Mouse (Mus musculus): ENCODE data around the gene Kctd13. TPM values are rescaled to one million over a fixed set of nuclear protein-coding genes. Genes with fewer than 3 reads are reported as not detected.
A peak's percentile ranks its signal among the peaks of the same experiment; 100 is the strongest.

The Kctd13 gene
- polyA plus RNA-seq, 1 experiment, result 18.8 TPM

DNA sequence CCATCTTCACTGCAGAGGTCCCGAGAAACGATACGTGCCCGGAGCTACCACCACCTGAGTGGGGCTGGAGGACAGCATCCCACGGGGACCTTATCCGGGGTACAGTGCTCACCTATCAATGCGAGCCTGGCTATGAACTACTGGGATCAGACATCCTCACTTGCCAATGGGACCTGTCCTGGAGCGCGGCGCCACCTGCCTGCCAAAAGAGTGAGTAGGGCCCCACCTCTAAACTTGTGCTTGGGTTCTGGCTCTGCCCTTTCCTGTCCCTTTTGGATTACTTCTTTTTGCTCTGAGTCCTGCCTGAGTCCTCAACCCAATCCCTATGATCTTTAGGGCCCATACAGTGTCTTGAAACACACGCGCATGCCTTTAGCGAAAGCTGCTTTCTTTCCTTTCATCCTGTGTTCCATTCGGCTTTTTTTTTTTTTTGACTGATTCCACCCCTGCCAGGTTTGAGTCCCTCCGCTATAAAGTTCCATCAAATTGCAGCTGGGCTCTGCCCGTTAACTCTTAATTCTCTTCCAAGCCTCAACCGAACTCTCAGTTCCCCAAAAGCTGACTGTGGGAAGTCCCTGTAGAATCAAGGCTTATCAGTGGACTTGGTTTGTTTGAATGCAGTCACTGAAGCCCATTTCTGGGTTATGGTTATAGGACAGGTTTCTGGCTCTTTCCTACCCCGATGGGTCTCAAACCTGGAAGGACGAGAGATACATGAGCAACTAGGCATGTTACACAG lies 35.0 kb downstream of the Kctd13 start:
- no peaks in the 10 kb centered on the region for H3K36me3 ChIP-seq (ENCODE audit: control insufficient read depth, insufficient read depth, low read length)
- no peak overlapping the region for H3K27ac ChIP-seq (ENCODE audit: insufficient read depth, low read depth, low read length)
- H3K27me3 ChIP-seq (ENCODE audit: control insufficient read depth, insufficient read depth, low read length), result no peaks in the 10 kb centered on the region
- TF ChIP-seq CTCF (IDR thresholded peaks at IDR 0.05; ENCODE audit: extremely low read depth, insufficient read length, insufficient replicate concordance, low read depth, low read length), result peak; percentile 64; the same call in 1 of the 2 replicates
- TF ChIP-seq POLR2A (IDR thresholded peaks at IDR 0.05; ENCODE audit: low read depth, low read length), result no peak
- no peak overlapping the region for H3K4me3 ChIP-seq (ENCODE audit: low read depth, low read length)
- H3K4me1 ChIP-seq (ENCODE audit: control insufficient read depth, insufficient read depth, insufficient read length, low read length), result no peaks in the 10 kb centered on the region; the same call in 1 of the 2 replicates
- WGBS, result 38% methylated on average over 19 of the region's 19 CpGs

DNA sequence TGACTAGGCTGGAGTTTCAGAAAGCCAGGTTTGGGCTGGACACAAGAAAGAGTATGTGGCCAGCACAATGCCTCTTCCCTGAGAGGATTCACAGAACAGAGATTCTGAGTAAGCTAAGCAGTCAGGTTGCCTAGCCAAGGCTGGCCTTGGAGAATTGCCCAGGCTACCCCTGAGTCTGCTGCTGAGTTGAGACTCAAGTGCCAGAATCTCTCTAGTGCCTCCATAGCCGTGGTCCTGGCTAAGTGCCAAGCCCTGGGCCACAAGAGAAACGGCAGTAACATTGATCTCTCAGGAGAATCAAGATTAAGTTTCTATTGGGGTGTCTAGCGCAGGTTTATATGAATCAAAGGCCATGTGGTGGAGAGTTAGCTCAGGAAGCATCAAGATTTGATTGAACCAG lies 36.9 kb downstream of the Kctd13 start:
- H3K36me3 ChIP-seq (ENCODE audit: control insufficient read depth, insufficient read depth, low read length), result no peaks in the 10 kb centered on the region
- no peaks in the 10 kb centered on the region for H3K4me1 ChIP-seq (ENCODE audit: control insufficient read depth, insufficient read depth, insufficient read length, low read length)
- H3K27me3 ChIP-seq (ENCODE audit: control insufficient read depth, insufficient read depth, low read length), result no peaks in the 10 kb centered on the region
- TF ChIP-seq POLR2A (IDR thresholded peaks at IDR 0.05; ENCODE audit: low read depth, low read length) (no peak), CTCF (IDR thresholded peaks at IDR 0.05; ENCODE audit: extremely low read depth, insufficient read length, insufficient replicate concordance, low read depth, low read length) (no peak)
- no peak overlapping the region for H3K27ac ChIP-seq (ENCODE audit: insufficient read depth, low read depth, low read length)
- H3K4me3 ChIP-seq (ENCODE audit: low read depth, low read length), result no peak overlapping the region
- WGBS, result 18% methylated on average over 3 of the region's 3 CpGs

DNA sequence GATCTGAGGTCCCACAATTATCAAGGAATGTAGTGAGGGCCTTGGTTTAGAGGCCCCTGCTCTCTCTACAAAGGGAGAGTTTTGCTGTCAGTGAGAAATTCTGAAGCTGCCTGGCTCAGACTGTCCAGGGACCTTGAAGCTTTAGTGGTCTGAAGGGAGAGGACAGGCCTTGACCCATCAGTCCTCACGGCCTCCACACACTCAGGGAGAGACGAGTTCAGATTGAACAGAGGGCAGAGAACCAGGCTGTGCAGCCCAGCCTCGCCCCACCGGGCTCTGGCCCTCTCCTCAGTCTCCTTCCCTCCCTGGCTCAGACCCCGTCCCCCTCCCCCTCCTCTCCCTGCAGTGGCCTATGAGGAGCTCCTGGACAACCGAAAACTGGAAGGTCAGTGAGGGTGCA lies 38.7 kb downstream of the Kctd13 start:
- Histone ChIP-seq H3K36me3 (ENCODE audit: control insufficient read depth, insufficient read depth, low read length) (no peaks in the 10 kb centered on the region), H3K4me1 (ENCODE audit: control insufficient read depth, insufficient read depth, insufficient read length, low read length) (no peaks in the 10 kb centered on the region), H3K27me3 (ENCODE audit: control insufficient read depth, insufficient read depth, low read length) (no peaks in the 10 kb centered on the region), H3K27ac (ENCODE audit: insufficient read depth, low read depth, low read length) (no peak overlapping the region), H3K4me3 (ENCODE audit: low read depth, low read length) (no peak overlapping the region)
- WGBS, result 83% methylated on average over 6 of the region's 6 CpGs
- TF ChIP-seq POLR2A (IDR thresholded peaks at IDR 0.05; ENCODE audit: low read depth, low read length) (no peak), CTCF (IDR thresholded peaks at IDR 0.05; ENCODE audit: extremely low read depth, insufficient read length, insufficient replicate concordance, low read depth, low read length) (no peak)

DNA sequence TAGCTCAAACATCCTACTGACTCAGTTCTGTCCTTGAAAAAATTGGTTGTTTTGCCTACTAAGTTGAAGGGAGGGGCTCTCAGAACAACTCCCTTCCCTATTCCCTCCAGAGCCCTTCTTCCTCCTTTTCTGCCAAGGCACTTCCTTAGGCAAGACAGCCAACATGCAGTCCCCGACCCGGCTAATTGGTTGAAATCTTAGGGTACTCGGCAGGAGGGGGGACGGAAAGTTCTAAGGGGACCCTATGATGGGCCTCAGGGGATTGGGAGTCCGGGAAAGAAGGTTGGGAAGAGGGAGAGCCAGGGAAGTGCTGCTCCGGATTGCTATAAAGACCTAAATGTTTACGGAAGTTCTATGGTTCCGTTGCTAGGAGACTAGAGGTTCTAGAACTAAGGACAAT lies 46.8 kb downstream of the Kctd13 start:
- no peak for TF ChIP-seq CTCF (IDR thresholded peaks at IDR 0.05; ENCODE audit: extremely low read depth, insufficient read length, insufficient replicate concordance, low read depth, low read length)
- TF ChIP-seq POLR2A (IDR thresholded peaks at IDR 0.05; ENCODE audit: low read depth, low read length), result no peak
- 5% methylated on average over 8 of the region's 8 CpGs for WGBS
- Histone ChIP-seq H3K4me3 (ENCODE audit: low read depth, low read length) (peak overlapping the region; percentile 90), H3K27me3 (ENCODE audit: control insufficient read depth, insufficient read depth, low read length) (no peaks in the 10 kb centered on the region), H3K4me1 (ENCODE audit: control insufficient read depth, insufficient read depth, insufficient read length, low read length) (peaks cover 16% of the 10 kb centered on the region), H3K36me3 (ENCODE audit: control insufficient read depth, insufficient read depth, low read length) (peaks cover 26% of the 10 kb centered on the region), H3K27ac (ENCODE audit: insufficient read depth, low read depth, low read length) (peak overlapping the region; percentile 48; the same call in 1 of the 2 replicates)

DNA sequence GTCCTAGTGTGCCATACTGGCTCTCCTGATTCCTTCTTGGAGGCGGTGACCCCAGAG lies 47.0 kb downstream of the Kctd13 start, which contains the start of gene Cdipt:
Gene Cdipt (plus strand): TSS at position 22 of the 57 bp plus-strand sequence.
- no peaks in the 10 kb centered on the region for H3K27me3 ChIP-seq (ENCODE audit: control insufficient read depth, insufficient read depth, low read length)
- peaks cover 16% of the 10 kb centered on the region for H3K4me1 ChIP-seq (ENCODE audit: control insufficient read depth, insufficient read depth, insufficient read length, low read length)
- peak within 1 kb of the TSS; percentile 99 for H3K27ac ChIP-seq (ENCODE audit: insufficient read depth, low read depth, low read length)
- H3K4me3 ChIP-seq (ENCODE audit: low read depth, low read length), result peak within 1 kb of the TSS; percentile 90
- TF ChIP-seq CTCF (IDR thresholded peaks at IDR 0.05; ENCODE audit: extremely low read depth, insufficient read length, insufficient replicate concordance, low read depth, low read length), result no peak
- no peak for TF ChIP-seq POLR2A (IDR thresholded peaks at IDR 0.05; ENCODE audit: low read depth, low read length)
- 0% methylated on average over 1 of the region's 1 CpGs for WGBS
- H3K36me3 ChIP-seq (ENCODE audit: control insufficient read depth, insufficient read depth, low read length), result peaks cover 26% of the 10 kb centered on the region

DNA sequence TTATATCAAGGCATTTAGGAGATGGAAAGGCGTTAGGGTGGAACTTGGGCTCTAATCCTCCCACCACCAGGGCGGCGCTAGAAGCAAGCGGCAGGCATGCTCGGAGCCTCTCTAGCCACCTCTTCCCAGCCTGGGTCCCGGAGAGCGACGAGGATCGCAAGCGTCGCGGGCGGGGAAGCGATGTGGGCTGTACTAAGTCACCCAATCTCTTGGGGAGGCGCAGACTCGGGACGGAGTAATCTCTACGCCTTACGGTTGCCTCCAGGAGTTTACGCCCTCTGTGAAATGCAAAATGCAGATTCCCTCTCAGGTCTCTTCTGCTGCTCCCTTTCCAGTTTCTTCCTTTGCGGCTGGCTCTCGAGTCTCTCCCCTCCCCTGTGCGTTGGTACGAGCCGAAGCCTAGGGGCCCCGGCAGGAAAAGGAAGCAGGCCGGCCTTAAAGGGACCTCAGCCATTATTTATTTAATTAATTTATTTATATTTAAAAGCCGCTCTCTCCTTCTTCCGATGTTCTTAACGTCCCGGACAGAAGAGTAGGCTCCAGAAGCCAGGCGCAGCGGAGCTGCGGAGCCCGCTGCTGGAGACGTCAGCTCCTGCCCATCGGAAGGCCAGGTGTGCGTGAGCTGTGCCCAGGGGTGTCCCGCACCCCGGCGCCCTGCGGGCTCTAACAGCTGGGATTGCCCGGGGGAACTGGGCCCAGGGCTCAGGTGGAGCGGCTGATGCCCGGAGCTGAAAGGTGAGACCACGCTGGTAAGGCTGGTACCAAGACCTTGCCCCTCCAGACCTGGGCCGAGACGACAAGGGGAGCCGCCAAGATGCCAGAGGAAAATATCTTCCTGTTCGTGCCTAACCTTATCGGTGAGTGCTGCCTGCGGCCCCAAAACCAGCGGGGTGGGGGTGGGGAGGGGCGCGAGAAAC lies 47.5 kb downstream of the Kctd13 start, which contains the start of gene Cdiptos:
Gene Cdiptos (minus strand): TSS at position 149 of the 917 bp plus-strand sequence.
- TF ChIP-seq POLR2A (IDR thresholded peaks at IDR 0.05; ENCODE audit: low read depth, low read length), result peak; percentile 25; the same call in 1 of the 2 replicates
- peak; percentile 90 for TF ChIP-seq CTCF (IDR thresholded peaks at IDR 0.05; ENCODE audit: extremely low read depth, insufficient read length, insufficient replicate concordance, low read depth, low read length)
- WGBS, result under 1% methylated on average over 55 of the region's 55 CpGs
- H3K4me1 ChIP-seq (ENCODE audit: control insufficient read depth, insufficient read depth, insufficient read length, low read length), result peaks cover 18% of the 10 kb centered on the region
- H3K27me3 ChIP-seq (ENCODE audit: control insufficient read depth, insufficient read depth, low read length), result no peaks in the 10 kb centered on the region
- H3K27ac ChIP-seq (ENCODE audit: insufficient read depth, low read depth, low read length), result peak within 1 kb of the TSS; percentile 99
- peak within 1 kb of the TSS; percentile 90 for H3K4me3 ChIP-seq (ENCODE audit: low read depth, low read length)
- peaks cover 29% of the 10 kb centered on the region for H3K36me3 ChIP-seq (ENCODE audit: control insufficient read depth, insufficient read depth, low read length)

DNA sequence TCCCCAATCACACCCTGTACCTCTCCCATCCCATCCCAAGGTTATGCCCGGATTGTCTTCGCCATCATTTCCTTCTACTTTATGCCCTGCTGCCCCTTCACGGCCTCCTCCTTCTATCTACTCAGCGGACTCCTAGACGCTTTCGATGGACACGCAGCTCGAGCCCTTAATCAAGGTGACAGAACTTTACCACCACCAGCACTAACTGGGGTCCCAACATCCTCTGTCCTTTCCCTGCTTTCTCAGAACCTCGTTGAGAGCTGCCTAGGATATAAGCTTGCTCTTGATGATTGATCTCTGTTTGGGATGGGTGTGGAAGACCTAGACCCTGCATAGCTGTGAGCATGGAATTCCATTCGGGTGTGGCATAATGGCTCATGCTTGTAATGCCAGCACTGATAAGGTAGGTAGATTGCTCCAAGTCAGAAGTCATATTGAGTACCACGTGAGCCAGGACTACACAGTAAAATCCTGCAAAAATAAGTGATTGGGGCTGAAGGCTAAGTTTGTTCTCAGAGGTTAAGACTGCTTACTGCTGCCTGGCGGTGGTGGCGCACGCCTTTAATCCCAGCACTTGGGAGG lies 48.3 kb downstream of the Kctd13 start:
- H3K4me3 ChIP-seq (ENCODE audit: low read depth, low read length), result peak overlapping the region; percentile 90
- peaks cover 30% of the 10 kb centered on the region for H3K36me3 ChIP-seq (ENCODE audit: control insufficient read depth, insufficient read depth, low read length)
- H3K27me3 ChIP-seq (ENCODE audit: control insufficient read depth, insufficient read depth, low read length), result no peaks in the 10 kb centered on the region
- 6% methylated on average over 14 of the region's 14 CpGs for WGBS
- H3K27ac ChIP-seq (ENCODE audit: insufficient read depth, low read depth, low read length), result peak overlapping the region; percentile 97
- no peak for TF ChIP-seq POLR2A (IDR thresholded peaks at IDR 0.05; ENCODE audit: low read depth, low read length)
- TF ChIP-seq CTCF (IDR thresholded peaks at IDR 0.05; ENCODE audit: extremely low read depth, insufficient read length, insufficient replicate concordance, low read depth, low read length), result no peak
- H3K4me1 ChIP-seq (ENCODE audit: control insufficient read depth, insufficient read depth, insufficient read length, low read length), result peaks cover 24% of the 10 kb centered on the region

All from small intestine, adult 2 months (tissue).